Mouse (Mus musculus) heart, adult 2 months (tissue): ENCODE data around the gene Serpinf1. TPM values are rescaled to one million over a fixed set of nuclear protein-coding genes. Genes with fewer than 3 reads are reported as not detected.

Experiments used
- DNase-seq, 2 experiments: peaks; one replicate each; pipeline ENCODE4 v3.0.0; 2021
- H3K27ac ChIP-seq: fragments of 200-600 bp; 2 replicates; pipeline ENCODE4 v1.8.1; 2022
- H3K27me3 ChIP-seq: fragments of 200-500 bp; 2 replicates; pipeline ENCODE4 v1.6.1; 2012; ENCODE audit warnings: mild to moderate bottlenecking, low read length, inconsistent platforms, mixed read lengths; ENCODE audit not compliant: control insufficient read depth, insufficient read depth
- H3K36me3 ChIP-seq: fragments of 200-500 bp; 2 replicates; pipeline ENCODE4 v1.6.1; 2012; ENCODE audit warnings: low read length, inconsistent platforms; ENCODE audit not compliant: control insufficient read depth, insufficient read depth
- H3K4me1 ChIP-seq: fragments of 200-500 bp; 2 replicates; pipeline ENCODE4 v1.6.1; 2011; ENCODE audit warnings: low read length; ENCODE audit not compliant: control insufficient read depth, insufficient read depth
- H3K4me3 ChIP-seq: fragments of 200-600 bp; 2 replicates; pipeline ENCODE4 v1.8.1; 2022
- H3K79me2 ChIP-seq: fragments of 200-500 bp; replicated peaks from 2 replicates; pipeline ENCODE4 v1.6.1; 2012; ENCODE audit warnings: mild to moderate bottlenecking, inconsistent platforms, low read length, moderate library complexity, mixed read lengths; ENCODE audit not compliant: control insufficient read depth, insufficient read depth
- H3K9ac ChIP-seq: fragments of 200-500 bp; 2 replicates; pipeline ENCODE4 v1.6.1; 2012; ENCODE audit warnings: low read depth, mild to moderate bottlenecking, control low read depth, inconsistent platforms, low read length, mixed read lengths
- CTCF ChIP-seq: fragments of 200-600 bp; IDR thresholded peaks from 2 replicates; pipeline ENCODE4 v1.8.1; 2022; ENCODE audit warnings: antibody characterized with exemption, mild to moderate bottlenecking, moderate library complexity
- EP300 ChIP-seq: fragments of 200-500 bp; IDR thresholded peaks from 2 replicates; pipeline ENCODE4 v1.6.1; 2011; ENCODE audit warnings: low read depth, low read length, control low read depth; ENCODE audit not compliant: insufficient read depth
- POLR2A ChIP-seq: fragments of 200-500 bp; IDR thresholded peaks from 2 replicates; pipeline ENCODE4 v1.6.1; 2011; ENCODE audit warnings: mild to moderate bottlenecking, low read depth, low read length, control low read depth; ENCODE audit not compliant: insufficient read depth
- WGBS: fragments of 180-500 bp; shearing (Covaris S2); methylation state at CpG from one replicate; pipeline ENCODE4 v1.1.7; 2018; 5-methylcytosine and 5-hydroxymethylcytosine counted together
- intact Hi-C: fragments of 180-260 bp; cut with DNase I; formaldehyde crosslinking; loops from one replicate; pipeline ENCODE4 v1.15.1; 2025
- polyA plus RNA-seq: library from polyadenylated mRNA; depleted of rRNA; stranded (reverse); fragments of >200 nt; gene quantifications from 2 replicates; pipeline ENCODE4 v1.2.3, GENCODE M21; 2012
- total RNA-seq, 2 experiments: library from RNA; stranded (reverse); gene quantifications; 2 replicates each; pipeline ENCODE4 v1.2.3; 2021

Gene Serpinf1
- total and polyA plus RNA-seq, 3 experiments: 17.4 to 84.5 (median 28.5) TPM

DNA sequence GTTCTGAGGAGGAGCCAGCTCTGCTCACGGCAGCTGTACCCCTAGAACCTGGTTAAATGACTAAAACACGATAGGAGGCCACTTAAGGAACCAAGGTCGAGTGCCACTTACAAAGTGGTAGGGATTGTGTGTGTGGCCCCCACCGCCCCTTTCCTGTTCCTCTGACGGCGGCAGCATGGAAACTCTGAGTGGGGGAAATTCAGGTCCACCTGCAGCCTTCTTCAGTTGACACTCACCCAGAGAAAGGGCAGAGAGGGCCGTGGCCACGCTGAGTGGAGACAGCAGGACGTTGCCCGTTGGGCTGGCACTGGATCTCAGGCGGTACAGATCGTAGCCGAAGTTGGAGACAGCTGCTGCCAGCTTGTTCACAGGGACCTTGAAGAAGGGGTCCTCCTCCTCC is 6.5 kb downstream of the Serpinf1 start:
- intact Hi-C loops: no loop called here
- Histone ChIP-seq H3K4me1 (no peaks in the 10 kb centered on the region), H3K36me3 (no peaks in the 10 kb centered on the region), H3K79me2 (no peaks in the 10 kb centered on the region), H3K27ac (no peak overlapping the region), H3K27me3 (no peaks in the 10 kb centered on the region), H3K9ac (no peak overlapping the region), H3K4me3 (no peak overlapping the region)
- no peak for TF ChIP-seq POLR2A
- TF ChIP-seq EP300: no peak
- no peak for TF ChIP-seq CTCF
- no peak for DNase-seq
- WGBS: 76% methylated on average over 13 of the region's 13 CpGs

- Histone ChIP-seq H3K4me1 (no peaks in the 10 kb centered on the region), H3K36me3 (no peaks in the 10 kb centered on the region), H3K27me3 (no peaks in the 10 kb centered on the region), H3K4me3 (no peak overlapping the region), H3K9ac (no peak overlapping the region), H3K27ac (no peak overlapping the region), H3K79me2 (no peaks in the 10 kb centered on the region)
- DNase-seq: peak in 1 of 2 experiments; percentile 45
- intact Hi-C loops: no loop called here
- TF ChIP-seq EP300 (no peak), POLR2A (no peak), CTCF (no peak)
- 37% methylated on average over 7 of the region's 7 CpGs for WGBS
Observed at GRCm38 (mm10) chr11:75415096-75415495, 7.4 kb downstream of the Serpinf1 start.

DNA sequence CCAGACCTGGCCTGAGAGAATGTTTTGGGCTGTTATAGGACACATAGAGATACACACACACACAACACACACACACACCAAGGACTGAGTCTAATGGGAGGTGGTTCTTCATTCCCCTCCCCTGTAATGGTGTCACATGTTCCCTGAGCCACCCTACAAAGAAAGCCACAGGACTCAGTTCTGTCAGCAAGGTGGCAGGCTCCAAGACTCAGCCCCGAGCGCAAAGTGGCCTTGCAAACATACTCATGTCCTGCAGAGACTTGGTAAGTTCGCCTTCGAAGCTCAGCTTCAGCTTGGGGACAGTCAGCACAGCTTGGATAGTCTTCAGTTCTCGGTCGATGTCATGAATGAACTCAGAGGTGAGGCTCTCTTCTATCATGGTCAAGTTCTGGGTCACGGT is 11.9 kb downstream of the Serpinf1 start:
- 84% methylated on average over 7 of the region's 7 CpGs for WGBS
- TF ChIP-seq EP300 (no peak), CTCF (no peak), POLR2A (no peak)
- Histone ChIP-seq H3K27ac (no peak overlapping the region), H3K27me3 (no peaks in the 10 kb centered on the region), H3K4me3 (no peak overlapping the region), H3K4me1 (no peaks in the 10 kb centered on the region), H3K36me3 (no peaks in the 10 kb centered on the region), H3K79me2 (no peaks in the 10 kb centered on the region), H3K9ac (no peak overlapping the region)
- DNase-seq: no peak
- intact Hi-C loops: no loop called here

DNA sequence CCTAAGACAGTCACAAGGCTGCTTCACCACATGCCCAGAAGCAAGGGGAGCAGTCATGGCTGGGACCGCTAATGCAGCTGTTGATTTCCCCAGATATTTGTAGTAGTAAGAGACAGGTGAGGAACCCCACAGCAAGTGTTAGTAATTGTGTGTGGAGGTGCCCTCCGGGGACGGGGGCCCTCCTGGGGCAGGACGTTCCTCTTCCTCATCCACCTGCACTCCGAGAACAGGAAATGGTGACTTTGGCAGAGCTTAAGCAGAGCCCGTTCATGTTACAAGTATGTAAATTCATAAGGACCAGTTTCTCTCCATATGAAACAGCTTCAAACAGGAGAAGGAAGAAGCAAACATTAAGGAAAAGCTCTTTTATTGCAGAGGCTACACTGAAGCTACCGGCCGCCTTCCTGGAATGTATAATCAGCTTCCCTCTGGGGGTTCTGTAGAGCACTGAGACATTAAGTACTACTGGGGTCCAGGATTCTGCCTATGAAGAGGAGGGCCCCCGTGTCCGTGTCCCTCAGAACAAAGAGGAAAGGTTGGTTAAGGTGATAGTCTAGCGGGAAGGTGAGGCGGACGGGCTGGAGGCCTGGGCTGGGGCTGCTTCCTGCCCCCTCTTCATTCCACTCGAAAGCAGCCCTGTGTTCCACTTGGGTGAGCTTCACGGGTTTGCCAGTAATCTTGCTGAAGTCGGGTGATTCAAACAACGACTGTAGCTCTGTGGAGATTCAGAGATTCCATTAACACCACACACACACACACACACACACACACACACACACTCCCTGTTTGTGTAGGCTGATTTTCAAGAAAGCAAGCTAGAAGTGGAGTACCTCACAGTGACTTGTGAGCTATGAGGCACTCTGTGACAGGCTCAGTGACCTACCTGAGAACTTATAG is 12.6 kb downstream of the Serpinf1 start:
- WGBS: 64% methylated on average over 17 of the region's 17 CpGs

DNA sequence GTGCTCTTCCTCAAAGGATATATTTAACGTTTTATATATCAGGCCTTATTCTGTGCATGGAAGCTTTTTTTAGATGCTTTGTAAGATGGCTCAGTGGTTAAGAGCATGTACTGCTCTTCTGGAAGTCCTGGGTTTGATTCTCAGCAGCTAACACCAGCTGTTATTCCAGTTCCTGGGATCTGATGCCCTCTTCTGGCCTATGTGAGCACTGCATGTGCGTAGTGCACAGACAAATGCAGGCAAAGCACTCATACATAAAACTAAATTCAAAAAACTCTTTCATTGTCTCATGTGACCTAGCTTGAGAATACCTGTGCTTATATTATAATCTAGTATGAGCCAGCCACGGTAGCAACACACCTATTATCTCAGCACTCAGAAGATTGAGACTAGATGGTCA is 15.6 kb downstream of the Serpinf1 start:
- intact Hi-C loops: loop anchor here (10.0 kb wide), 1 partner anchor 212 kb away; the partner anchor contains the start of genes Dph1 and Rtn4rl1
- DNase-seq: peak; percentile 34 to 56
- H3K9ac ChIP-seq: no peak overlapping the region
- peaks cover 5% of the 10 kb centered on the region for H3K4me1 ChIP-seq
- H3K79me2 ChIP-seq: no peaks in the 10 kb centered on the region
- no peak overlapping the region for H3K4me3 ChIP-seq
- H3K27me3 ChIP-seq: no peaks in the 10 kb centered on the region
- no peaks in the 10 kb centered on the region for H3K36me3 ChIP-seq
- no peak for TF ChIP-seq POLR2A
- 0 out of 2 replicates have a peak, but pooled peaks have one; percentile 14 for TF ChIP-seq EP300
- TF ChIP-seq CTCF: peak; percentile 83
- H3K27ac ChIP-seq: no peak overlapping the region
- WGBS: 57% methylated on average over 3 of the region's 3 CpGs

More for the DNA sequence above, 12.6 kb downstream of the Serpinf1 start:
- H3K36me3 ChIP-seq: no peaks in the 10 kb centered on the region
- intact Hi-C loops: loop anchor here (10.0 kb wide), 1 partner anchor 215 kb away; the partner anchor contains the start of genes Dph1 and Rtn4rl1
- no peak for DNase-seq
- no peaks in the 10 kb centered on the region for H3K79me2 ChIP-seq
- H3K9ac ChIP-seq: no peak overlapping the region
- H3K27ac ChIP-seq: no peak overlapping the region
- TF ChIP-seq POLR2A (no peak), EP300 (no peak), CTCF (no peak)
- H3K27me3 ChIP-seq: no peaks in the 10 kb centered on the region
- no peak overlapping the region for H3K4me3 ChIP-seq
- H3K4me1 ChIP-seq: no peaks in the 10 kb centered on the region

GRCm38 (mm10) chr11:75406104-75406503 is 16.4 kb downstream of the Serpinf1 start:
- TF ChIP-seq CTCF: no peak
- TF ChIP-seq EP300: no peak
- TF ChIP-seq POLR2A: no peak
- H3K79me2 ChIP-seq: no peaks in the 10 kb centered on the region
- intact Hi-C loops: loop anchor here (10.0 kb wide), 1 partner anchor 211 kb away; the partner anchor contains the start of genes Dph1 and Rtn4rl1
- H3K4me3 ChIP-seq: no peak overlapping the region
- no peaks in the 10 kb centered on the region for H3K36me3 ChIP-seq
- peaks cover 5% of the 10 kb centered on the region for H3K4me1 ChIP-seq
- no peak for DNase-seq
- no peak overlapping the region for H3K27ac ChIP-seq
- H3K9ac ChIP-seq: no peak overlapping the region
- WGBS: 69% methylated on average over 4 of the region's 4 CpGs
- H3K27me3 ChIP-seq: no peaks in the 10 kb centered on the region
